Mouse (Mus musculus) skeletal muscle tissue, adult 2 months (tissue): ENCODE measurements around the gene Med29.

ENCODE experiments used
- DNase-seq: peaks from one replicate; pipeline ENCODE4 v3.0.0-alpha.2; 2012; ENCODE audit warnings: low read depth, low spot score

Gene Med29

GRCm38 (mm10) chr7:28376011-28376771 lies 16.3 kb downstream of the Med29 start:
- DNase-seq, result peak; percentile 92

DNA sequence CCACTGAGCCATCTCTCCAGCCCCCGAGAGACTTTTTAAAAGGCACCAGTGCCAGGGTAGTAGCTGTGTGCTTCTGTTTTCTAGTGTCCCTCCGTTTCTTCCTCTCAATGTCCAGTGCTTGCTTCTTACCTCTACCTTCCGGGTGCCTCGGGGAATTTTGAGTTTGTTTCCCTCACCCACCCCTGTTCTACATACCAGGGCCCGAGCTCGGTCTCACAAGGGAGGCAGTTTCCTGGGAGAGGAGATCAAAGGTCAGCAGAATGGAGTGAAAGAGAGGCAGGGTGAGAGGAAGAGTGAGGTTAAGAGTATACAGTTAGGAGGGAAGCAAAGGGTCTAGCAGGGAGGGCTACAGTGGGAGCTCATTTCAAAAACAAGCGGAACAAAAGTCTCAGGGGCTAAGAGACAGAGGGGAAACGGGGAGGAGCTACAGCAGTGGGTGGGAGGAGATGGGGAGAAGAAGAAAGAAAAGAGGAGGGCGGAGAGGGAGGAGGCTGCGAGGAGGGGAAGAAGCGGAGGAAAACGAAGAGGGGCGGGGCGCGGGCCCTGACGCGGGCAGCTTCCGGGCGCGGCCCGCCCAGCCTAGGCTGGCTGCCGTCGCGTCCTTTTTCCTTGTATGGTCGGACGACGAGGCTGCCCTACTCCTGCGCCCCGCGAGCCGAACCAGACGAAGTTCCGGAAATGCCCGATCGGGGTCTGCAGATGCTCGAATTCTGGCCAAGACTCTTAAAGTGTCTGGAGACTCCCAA lies 17.2 kb downstream of the Med29 start:
- DNase-seq, result peak; percentile 92

DNA sequence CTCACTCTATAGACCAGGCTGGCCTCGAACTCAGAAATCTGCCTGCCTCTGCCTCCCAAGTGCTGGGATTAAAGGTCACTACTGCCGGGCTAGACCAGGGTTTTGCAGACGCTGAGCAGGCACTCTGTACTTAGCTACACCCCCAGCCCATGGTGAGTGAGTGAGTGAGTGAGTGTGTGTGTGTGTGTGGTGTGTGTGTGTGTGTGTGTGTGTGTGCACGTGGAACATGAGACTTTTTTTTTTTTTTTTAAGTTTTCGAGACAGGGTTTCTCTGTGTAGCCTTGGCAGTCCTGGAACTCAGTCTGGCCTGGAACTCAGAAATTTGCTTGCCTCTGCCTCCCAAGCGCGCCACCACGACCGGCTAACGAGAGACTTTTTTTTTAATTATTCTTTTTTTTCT lies 17.9 kb downstream of the Med29 start:
- DNase-seq, result no peak

DNA sequence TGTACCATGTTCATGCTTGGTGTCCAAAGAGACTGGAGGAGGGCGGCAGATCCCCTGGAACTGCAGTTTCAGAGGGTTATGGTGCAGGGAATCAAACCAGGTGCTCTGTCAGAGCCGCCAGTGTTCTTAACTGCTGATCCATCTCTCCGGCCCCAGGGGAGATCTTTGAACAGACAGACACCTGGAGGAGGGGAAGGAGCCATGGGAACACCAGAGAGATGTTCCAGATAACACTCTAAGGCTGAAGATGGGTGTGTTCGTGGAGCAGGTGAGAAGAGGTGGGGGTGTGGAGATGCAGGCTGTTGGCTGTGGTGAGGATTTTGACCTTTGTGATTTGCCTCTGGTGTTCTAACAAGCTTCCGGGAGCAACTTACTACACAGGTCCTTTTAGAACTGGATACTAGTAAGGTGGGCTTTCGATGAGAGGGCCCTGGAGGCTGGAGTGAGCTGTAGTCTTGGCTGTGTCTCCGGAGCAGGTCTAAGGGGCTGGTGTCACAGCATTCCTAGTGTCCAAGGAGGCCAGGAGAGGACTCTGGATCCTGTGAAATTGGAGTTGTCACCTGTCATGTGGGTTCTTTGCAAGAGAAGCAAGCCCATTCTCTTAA lies 18.5 kb downstream of the Med29 start:
- DNase-seq, result no peak

DNA sequence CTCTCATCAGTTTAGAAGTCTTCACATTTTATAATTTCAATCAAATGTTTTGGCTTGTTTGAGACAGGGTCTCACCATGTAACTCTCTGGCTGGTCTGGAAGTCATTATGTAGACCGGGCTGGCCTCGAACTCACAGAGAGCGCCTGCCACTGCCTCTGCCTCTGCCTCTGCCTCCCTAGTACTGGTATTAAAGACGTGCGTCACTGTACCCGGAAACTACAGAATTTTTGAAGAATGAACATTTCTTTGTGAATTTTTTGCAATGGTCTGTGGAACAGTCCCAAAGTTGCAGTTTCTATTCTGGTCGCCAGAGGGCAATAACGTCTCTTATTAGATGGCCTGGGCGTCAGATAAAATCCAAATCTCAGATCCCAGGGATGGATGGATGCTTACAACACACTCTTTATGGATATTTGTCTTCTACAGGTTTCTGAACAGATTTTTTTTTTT lies 19.4 kb downstream of the Med29 start:
- DNase-seq, result peak; percentile 91

DNA sequence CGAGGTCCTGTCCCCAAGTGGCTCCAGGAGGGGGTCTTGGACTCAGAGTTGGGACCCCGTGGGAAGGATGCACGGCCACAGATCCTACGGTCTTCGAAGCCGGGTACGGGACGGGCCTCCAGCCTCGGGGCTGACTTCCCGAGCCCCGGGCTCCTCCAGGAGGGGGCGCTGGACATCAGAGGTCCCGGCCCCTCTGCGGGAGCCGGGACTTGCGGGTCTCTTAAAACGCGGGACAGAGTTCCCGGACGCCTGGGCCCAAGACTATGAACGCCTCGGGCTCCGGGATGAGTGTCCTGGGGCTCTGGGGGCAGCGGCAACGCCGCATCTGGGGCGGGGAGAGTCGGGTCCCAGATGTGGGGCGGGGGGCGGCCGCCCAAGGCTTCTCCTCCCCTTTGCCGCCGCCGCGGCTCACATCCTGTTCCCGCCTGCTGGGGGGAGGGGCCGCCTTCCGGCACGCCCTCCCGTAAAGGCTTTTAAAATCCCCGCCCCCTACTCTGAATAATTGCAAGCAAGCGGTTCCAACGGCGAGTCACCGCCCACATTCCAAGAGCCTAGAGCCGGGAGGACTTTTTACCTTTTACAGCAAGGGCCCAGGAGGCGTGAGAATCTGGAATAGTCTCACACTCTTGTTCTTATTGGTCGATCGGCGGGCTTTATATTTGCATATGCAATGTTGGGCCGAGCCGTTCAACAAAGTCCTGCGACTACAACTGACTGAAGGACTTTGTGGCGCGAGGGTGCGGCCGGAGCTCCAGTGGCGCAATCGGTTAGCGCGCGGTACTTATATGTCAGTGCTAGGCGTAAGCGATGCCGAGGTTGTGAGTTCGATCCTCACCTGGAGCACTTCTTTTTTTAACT lies 20.0 kb downstream of the Med29 start, which contains the start of gene Plekhg2:
Plekhg2 (minus strand) TSS at position 349 of the 858 bp plus-strand sequence.
- DNase-seq, result peak; percentile 100

DNA sequence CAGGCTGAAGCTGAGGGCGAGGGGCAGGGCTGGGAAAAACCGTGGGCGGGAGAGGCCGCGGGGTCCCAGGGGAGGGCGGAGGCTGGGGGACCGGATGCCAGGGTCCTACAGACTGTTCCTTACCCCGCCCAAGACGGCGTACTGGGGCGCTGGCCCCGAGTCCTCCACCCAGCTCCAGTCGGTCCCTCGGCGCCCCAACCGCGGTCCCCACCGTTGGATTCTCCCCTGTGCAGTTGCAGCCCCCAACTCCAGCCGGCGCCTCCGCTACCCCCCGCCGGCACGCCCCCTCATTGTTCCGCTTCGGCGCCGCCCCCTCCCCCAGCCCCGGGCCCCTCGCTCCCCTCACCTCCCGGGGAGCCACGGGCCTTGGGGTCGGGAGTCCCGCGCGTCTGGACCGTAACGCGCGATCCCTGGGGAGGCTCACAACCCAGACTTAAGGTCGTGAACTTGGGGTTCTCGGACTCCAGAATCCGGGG lies 21.0 kb downstream of the Med29 start:
- no peak for DNase-seq

DNA sequence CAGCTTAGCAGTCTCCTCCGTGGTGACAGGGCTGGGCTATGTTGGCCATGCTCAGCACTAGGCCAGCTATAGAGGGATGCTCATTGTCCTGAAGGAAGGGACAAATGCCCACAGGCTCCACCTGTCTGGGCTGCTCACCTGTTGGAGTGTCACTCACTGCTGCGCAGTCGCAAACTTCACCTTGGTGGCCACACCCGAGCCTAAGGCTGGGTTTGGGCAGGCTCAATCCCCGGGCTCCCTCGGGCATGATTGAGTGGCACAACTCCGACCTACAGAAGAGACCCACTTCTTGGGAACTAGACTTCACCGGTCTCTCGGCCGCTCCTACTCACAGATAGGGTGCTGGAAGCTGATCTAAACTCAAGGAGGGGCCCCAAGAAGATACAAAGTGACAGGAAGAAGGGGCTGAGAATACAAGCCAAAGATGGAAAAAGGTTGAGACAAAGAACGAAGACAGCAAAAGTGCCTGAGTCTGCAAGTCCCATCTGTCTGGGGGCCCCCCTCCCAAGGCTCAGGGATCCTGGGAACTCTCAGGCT lies 21.5 kb downstream of the Med29 start:
- DNase-seq, result no peak

DNA sequence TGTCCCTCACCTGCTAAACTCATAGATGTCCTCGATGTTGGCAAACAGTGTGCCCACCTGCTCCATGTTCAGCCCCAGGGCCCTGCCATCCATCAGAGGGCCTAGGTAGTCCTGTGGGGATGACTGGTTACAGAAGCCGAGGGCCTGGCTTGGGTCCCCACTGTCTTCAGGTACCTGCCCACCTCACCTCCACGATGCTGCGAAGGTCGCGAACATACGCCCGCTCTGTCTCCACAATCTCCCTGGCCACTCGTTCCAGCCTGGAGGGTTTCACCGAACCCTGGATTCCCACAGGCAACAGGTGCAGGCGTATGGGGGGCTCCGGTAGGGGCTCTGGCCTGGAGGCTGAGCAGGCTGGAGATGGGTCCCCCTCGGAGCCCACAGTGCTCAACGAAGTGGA lies 22.5 kb downstream of the Med29 start:
- no peak for DNase-seq

- DNase-seq, result no peak
These were observed 24.1 kb downstream of the Med29 start for GRCm38 (mm10) chr7:28368276-28368920.

DNA sequence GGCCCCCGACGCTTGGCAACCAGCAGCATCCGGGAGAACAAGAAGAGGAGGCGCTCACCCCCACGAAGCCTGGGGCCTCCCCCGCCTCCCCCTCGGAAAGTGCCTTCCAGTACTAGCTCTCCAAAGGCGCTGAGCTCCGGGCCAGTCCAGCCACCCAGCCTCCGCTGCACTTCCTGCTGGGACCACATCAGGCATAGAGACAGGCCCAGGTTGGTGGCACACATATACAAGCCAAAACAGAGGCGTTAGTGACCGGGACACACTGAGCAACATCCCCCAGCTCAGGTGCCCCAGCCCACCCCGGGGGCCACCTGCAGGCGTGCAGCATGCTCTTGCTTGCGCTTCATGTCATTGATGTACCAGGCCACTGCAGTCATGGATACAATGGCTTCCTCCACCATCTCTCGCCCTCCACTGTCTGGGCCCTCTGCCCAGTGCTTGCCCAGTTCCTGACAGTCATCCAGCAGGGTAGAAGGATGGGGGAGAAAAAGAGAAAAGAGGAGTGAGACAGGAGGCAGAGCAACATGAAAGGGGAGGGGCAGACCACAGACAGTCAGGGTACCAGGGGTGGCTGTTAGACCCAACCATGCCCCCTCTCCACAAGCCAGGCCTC lies 24.7 kb downstream of the Med29 start:
- DNase-seq, result no peak

GRCm38 (mm10) chr7:28362441-28363060 lies 30.0 kb downstream of the Med29 start:
- DNase-seq, result no peak

DNA sequence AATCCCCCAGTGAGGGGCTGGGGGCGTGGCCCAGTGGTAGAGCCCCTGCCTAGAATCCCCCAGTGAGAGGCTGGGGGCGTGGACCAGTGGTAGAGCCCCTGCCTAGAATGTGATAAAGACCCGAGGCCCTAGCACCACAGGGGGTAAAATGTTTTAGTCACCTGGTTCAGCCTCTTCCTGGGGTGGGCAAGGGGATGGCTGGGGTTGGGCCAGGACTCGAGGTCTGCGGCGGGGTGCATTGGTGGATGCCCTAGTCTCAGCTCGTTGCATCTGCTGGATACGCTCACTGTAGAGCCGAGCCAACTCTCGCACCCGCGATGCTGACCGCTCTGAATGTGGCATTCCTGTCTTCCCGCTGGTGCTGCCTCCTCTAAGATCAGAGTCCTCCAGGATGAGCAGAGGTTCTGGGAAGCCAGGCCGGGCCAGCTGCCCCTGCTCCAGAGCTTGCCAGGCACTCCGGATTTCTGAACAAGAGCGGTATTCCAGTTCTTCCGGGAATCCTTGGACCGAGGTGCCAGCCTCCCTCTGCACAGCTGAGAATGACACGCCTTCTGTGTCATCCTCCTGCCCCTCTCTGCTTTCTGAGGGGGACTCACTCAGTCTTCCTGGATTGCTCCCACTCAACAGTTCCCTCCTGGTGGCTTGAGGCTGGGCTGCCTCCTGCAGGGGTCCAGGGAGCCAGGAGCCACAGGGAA lies 30.7 kb downstream of the Med29 start:
- DNase-seq, result no peak

GRCm38 (mm10) chr7:28360291-28360690 lies 32.2 kb downstream of the Med29 start:
- no peak for DNase-seq

- no peak for DNase-seq
These were observed 32.7 kb downstream of the Med29 start for GRCm38 (mm10) chr7:28359854-28360253.

DNA sequence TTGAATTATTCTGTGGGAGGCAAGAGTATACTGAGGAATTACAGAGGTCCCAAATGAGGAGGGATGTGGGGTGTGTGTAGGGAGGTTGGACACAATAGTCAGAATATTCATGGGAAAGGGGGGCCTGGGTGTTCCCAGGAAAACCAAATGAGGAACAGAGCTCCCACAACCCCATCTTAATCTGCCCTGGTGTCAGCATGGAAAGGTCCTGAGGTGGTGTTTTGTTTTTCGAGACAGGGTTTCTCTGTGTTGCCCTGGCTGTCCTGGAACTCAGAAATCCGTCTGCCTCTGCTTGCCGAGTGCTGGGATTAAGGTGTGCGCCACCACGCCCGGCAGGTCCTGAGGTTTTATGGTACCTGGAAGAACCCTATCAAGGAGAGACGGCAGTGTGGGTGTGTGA lies 34.1 kb downstream of the Med29 start:
- DNase-seq, result no peak

- no peak for DNase-seq
These were observed 34.5 kb downstream of the Med29 start for GRCm38 (mm10) chr7:28357984-28358383.

GRCm38 (mm10) chr7:28356981-28357380 lies 35.5 kb downstream of the Med29 start:
- DNase-seq, result no peak

DNA sequence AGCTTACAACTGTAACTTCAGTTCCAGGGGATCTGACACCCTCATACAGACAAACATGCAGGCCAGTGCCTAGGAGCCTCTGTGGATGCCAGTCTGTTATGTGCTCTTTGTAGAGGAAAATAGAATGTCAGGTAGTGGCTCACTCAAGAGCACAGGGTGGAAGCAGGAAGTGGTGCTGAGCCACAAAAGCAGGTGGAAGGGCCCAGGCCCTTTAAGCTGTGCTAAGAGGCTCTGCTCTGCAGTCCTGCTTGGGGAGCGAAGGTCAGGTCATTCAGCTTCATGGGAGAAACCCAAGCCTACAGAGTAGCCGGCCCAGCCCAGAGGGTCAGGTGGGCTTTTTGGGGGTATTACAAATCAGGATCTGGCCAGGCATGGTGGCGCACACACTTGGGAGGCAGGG lies 37.3 kb downstream of the Med29 start:
- no peak for DNase-seq
